Mouse (Mus musculus) CH12.LX (cell line): ENCODE measurements at regions not wholly inside any gene's neighbourhood (a gene's known extent, or its start where the extent isn't known, plus 50 kb on each side); places are given as distances from the start of the nearest gene placed in this dataset.

Experiments used
- CHD1 ChIP-seq: IDR thresholded peaks from 2 replicates; pipeline ENCODE4 v1.6.1; 2012; ENCODE audit warnings: low read depth, low read length, improper control_type of control experiment, inconsistent platforms
- CTCF ChIP-seq, 2 experiments: IDR thresholded peaks in 1 of 2; conservative IDR thresholded peaks in 1 of 2; 2 replicates each; pipeline ENCODE4 v1.5.1; 2011 to 2012; ENCODE audit warnings: low read depth in 2 of 2, low read length in 2 of 2, improper control_type of control experiment in 1 of 2, inconsistent platforms in 1 of 2, mild to moderate bottlenecking in 1 of 2, moderate library complexity in 1 of 2
- E2F4 ChIP-seq: IDR thresholded peaks from 2 replicates; pipeline ENCODE4 v1.6.1; 2011; ENCODE audit warnings: low read depth, low read length, improper control_type of control experiment; ENCODE audit not compliant: insufficient replicate concordance
- GABPA ChIP-seq: IDR thresholded peaks from 2 replicates; pipeline ENCODE4 v1.6.1; 2012; ENCODE audit warnings: low read depth, low read length, improper control_type of control experiment, inconsistent platforms; ENCODE audit not compliant: insufficient replicate concordance
- JUN ChIP-seq: IDR thresholded peaks from 2 replicates; pipeline ENCODE4 v1.6.1; 2011; ENCODE audit warnings: low read depth, mild to moderate bottlenecking, low read length, improper control_type of control experiment, moderate library complexity; ENCODE audit not compliant: insufficient read depth
- MYC ChIP-seq: IDR thresholded peaks from 2 replicates; pipeline ENCODE4 v1.6.1; 2011; ENCODE audit warnings: low read depth, mild to moderate bottlenecking, improper control_type of control experiment, low read length
- POLR2A ChIP-seq: IDR thresholded peaks from 2 replicates; pipeline ENCODE4 v1.6.1; 2011; ENCODE audit warnings: low read depth, mild to moderate bottlenecking, improper control_type of control experiment, low read length
- POLR2AphosphoS2 ChIP-seq: IDR thresholded peaks from 2 replicates; pipeline ENCODE4 v1.6.1; 2011; ENCODE audit warnings: low read depth, low read length, improper control_type of control experiment
- RCOR1 ChIP-seq: conservative IDR thresholded peaks from 2 replicates; pipeline ENCODE4 v1.6.1; 2012; ENCODE audit warnings: low read depth, mild to moderate bottlenecking, inconsistent platforms, low read length, improper control_type of control experiment
- SIN3A ChIP-seq: IDR thresholded peaks from 2 replicates; pipeline ENCODE4 v1.6.1; 2012; ENCODE audit warnings: low read length, improper control_type of control experiment, inconsistent platforms
- USF1 ChIP-seq: IDR thresholded peaks from 2 replicates; pipeline ENCODE4 v1.6.1; 2014; ENCODE audit warnings: low read depth, mild to moderate bottlenecking, inconsistent platforms, low read length, improper control_type of control experiment
- ZC3H11A ChIP-seq: IDR thresholded peaks from 2 replicates; pipeline ENCODE4 v1.6.1; 2012; ENCODE audit warnings: low read depth, mild to moderate bottlenecking, inconsistent platforms, low read length, improper control_type of control experiment
- ZNF384 ChIP-seq: IDR thresholded peaks from 2 replicates; pipeline ENCODE4 v1.6.1; 2012; ENCODE audit warnings: low read depth, low read length, improper control_type of control experiment, inconsistent platforms

GRCm38 (mm10) chr10:92329661-92330060 is 392.6 kb downstream of the Nedd1 start:
- TF ChIP-seq ZC3H11A (no peak), JUN (no peak), POLR2A (no peak), CTCF (conservative IDR thresholded peaks at IDR 0.05 in 1 of 2, IDR thresholded peaks at IDR 0.05 in 1 of 2; ENCODE audit: low read depth in 2 of 2, low read length in 2 of 2) (no peak), ZNF384 (no peak), RCOR1 (no peak), GABPA (no peak), MYC (no peak), SIN3A (no peak), USF1 (no peak), POLR2AphosphoS2 (no peak), CHD1 (no peak), E2F4 (no peak)
